Mouse (Mus musculus): ENCODE data around the gene Fasl. TPM values are rescaled to one million over a fixed set of nuclear protein-coding genes. Genes with fewer than 3 reads are reported as not detected.

The Fasl gene
- polyA plus RNA-seq, 1 experiment from 2014 or later: 0.38 TPM

DNA sequence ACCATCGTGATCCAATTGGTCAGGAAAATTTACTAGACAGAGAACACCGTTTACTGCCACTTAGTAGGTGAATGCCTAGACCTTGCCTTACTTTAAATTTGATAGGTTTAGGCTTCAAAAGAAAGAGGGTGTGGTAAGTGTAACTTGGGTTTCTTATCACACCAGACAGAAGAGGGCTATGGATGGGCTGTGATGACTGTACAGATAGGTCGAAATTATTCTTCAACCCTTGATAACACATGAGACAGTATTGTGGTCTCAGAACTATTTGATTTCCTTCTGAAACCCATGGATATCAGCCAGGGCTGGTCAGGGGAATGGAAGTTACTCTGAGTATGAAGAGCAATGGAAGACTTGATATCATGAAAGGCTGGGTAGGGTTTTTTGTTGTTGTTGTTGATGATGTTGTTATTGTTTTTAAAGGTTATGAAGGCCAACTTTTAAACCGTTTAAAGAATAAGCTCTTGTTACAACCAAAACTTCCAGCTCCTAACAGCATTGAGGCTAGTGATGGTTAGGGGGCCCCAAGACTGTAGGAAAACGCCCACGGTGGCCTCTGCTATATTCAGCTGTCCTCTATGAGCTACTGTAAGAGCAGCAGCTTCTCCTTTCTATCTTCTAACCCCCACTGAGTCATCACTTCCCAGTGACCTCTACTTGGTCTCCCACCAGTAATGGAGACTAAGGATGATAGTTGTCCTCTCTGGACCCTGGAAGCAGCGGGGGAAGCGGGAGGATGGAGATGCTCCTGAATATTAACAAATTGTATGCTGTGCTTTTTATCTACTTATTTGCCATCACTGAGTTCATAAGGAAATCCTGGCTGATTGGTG, 3.8 kb upstream of the Fasl start:
- H3K27me3 ChIP-seq: no peaks in the 10 kb centered on the region
- no peak overlapping the region for H3K9ac ChIP-seq
- H3K36me3 ChIP-seq: no peaks in the 10 kb centered on the region
- no peak overlapping the region for H3K27ac ChIP-seq (replicated peaks)
- no peak for ATAC-seq (ENCODE audit: low read depth)
- no peak overlapping the region for H3K4me3 ChIP-seq
- no peaks in the 10 kb centered on the region for H3K9me3 ChIP-seq
- H3K4me2 ChIP-seq: no peak overlapping the region
- WGBS: 91% methylated on average over 8 of the region's 8 CpGs
- no peaks in the 10 kb centered on the region for H3K4me1 ChIP-seq (replicated peaks)

DNA sequence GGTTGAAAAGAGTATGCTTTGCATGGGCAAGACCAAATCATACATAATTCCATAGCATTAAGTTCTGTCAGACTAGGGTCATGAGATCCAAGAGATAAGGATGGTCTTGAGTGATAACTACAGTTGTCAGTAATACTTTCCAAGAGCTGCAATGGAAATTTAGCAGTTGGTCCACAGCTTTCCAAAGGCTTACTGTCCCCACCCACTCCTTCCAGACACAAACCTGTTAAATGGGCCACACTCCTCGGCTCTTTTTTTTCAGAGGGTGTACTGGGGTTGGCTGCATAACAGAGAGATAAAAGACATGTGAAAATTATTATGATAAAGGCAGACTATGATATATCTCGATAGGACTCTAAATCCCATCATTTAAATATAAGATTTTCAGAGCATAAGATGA, 5.6 kb downstream of the Fasl start:
- whole genome bisulfite sequencing: 82% methylated on average over 2 of the region's 2 CpGs
- Histone ChIP-seq H3K36me3 (no peaks in the 10 kb centered on the region), H3K9me3 (no peaks in the 10 kb centered on the region), H3K4me1 (replicated peaks) (no peaks in the 10 kb centered on the region), H3K4me2 (no peak overlapping the region), H3K27ac (replicated peaks) (no peak overlapping the region), H3K27me3 (no peaks in the 10 kb centered on the region), H3K4me3 (no peak overlapping the region), H3K9ac (no peak overlapping the region)
- no peak for ATAC-seq (ENCODE audit: low read depth)

DNA sequence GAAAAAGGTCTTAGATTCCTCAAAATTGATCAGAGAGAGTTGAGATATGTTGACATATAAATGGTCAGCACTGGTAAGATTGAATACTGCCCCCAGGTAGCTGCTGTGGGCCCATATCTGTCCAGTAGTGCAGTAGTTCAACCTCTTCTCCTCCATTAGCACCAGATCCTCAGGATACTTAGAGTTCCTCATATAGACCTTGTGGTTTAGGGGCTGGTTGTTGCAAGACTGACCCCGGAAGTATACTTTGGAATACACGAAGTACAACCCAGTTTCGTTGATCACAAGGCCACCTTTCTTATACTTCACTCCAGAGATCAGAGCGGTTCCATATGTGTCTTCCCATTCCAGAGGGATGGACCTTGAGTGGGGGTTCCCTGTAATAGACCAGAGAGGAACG, 6.7 kb downstream of the Fasl start:
- no peak for ATAC-seq (ENCODE audit: low read depth)
- Histone ChIP-seq H3K36me3 (no peaks in the 10 kb centered on the region), H3K9ac (no peak overlapping the region), H3K27ac (replicated peaks) (no peak overlapping the region), H3K9me3 (no peaks in the 10 kb centered on the region), H3K27me3 (no peaks in the 10 kb centered on the region), H3K4me2 (no peak overlapping the region), H3K4me3 (no peak overlapping the region), H3K4me1 (replicated peaks) (no peaks in the 10 kb centered on the region)
- WGBS: 88% methylated on average over 5 of the region's 5 CpGs

DNA sequence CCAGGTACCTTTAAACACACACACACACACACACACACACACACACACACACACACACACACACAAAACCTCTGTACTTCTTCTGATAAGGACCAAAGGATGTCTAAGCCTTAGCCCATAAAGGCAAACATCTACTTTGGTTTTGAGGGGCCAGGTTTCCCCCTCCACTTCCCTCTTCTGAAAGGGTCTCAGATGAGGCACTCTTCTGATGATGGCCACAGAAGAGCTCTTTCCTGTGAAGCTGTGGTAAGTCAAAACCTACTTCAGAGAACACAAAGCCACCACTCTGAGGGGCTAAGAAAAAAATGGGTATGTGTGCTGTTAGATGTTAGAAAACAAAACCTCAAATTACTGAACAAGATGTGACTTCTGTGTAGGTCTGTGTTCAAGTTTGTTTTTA, 9.2 kb downstream of the Fasl start:
- Histone ChIP-seq H3K36me3 (no peaks in the 10 kb centered on the region), H3K27me3 (no peaks in the 10 kb centered on the region), H3K27ac (replicated peaks) (no peak overlapping the region), H3K9me3 (no peaks in the 10 kb centered on the region), H3K4me2 (no peak overlapping the region), H3K9ac (no peak overlapping the region), H3K4me3 (no peak overlapping the region), H3K4me1 (replicated peaks) (no peaks in the 10 kb centered on the region)
- ATAC-seq (ENCODE audit: low read depth): no peak

DNA sequence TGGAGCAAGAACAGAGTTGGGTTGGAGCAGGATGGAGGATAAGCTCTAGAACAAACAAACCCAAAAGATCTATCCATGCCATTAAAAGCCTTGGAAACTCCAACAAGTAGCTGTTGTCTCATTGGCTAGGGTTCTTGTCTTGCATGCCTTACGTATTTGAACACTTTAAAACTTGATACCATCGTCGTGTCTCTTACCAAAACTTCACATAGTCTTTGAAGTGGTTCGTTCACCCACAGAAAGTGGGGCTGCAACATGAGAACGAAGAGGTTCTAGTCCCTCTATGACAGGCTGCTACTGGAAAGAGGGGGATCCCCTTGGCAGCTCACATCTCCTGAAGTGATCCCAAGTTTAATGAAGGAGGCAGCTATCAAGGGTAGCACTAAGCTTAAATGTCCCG, 13.1 kb downstream of the Fasl start:
- Histone ChIP-seq H3K4me1 (replicated peaks) (no peaks in the 10 kb centered on the region), H3K27ac (replicated peaks) (no peak overlapping the region), H3K27me3 (no peaks in the 10 kb centered on the region), H3K36me3 (no peaks in the 10 kb centered on the region), H3K9me3 (no peaks in the 10 kb centered on the region), H3K4me3 (no peak overlapping the region), H3K4me2 (no peak overlapping the region), H3K9ac (no peak overlapping the region)
- no peak for ATAC-seq (ENCODE audit: low read depth)
- 88% methylated on average over 6 of the region's 6 CpGs for WGBS

DNA sequence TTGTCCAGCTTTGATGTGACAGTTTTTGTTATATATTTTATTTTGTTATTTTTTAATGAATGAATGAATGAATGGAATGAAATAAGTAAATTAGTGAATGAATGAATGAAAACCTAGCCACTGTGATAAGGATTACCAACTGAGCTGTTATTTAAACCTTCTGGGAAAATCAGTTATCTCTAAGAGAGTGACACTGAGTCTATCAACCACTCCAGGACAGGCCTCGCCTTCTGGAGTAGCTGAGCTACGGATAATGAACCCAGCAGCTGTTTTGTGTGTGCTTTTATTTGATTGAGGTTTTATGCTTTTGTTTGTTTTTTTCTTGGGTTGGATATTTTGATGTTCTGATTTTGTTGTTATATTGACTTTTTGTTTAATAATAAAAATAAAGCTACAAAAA, 17.0 kb downstream of the Fasl start:
- H3K27ac ChIP-seq (replicated peaks): no peak overlapping the region
- WGBS: 89% methylated on average over 2 of the region's 2 CpGs
- no peaks in the 10 kb centered on the region for H3K36me3 ChIP-seq
- ATAC-seq (ENCODE audit: low read depth): no peak
- H3K4me1 ChIP-seq (replicated peaks): no peaks in the 10 kb centered on the region
- no peaks in the 10 kb centered on the region for H3K9me3 ChIP-seq
- H3K9ac ChIP-seq: no peak overlapping the region
- no peak overlapping the region for H3K4me2 ChIP-seq
- no peak overlapping the region for H3K4me3 ChIP-seq
- no peaks in the 10 kb centered on the region for H3K27me3 ChIP-seq

DNA sequence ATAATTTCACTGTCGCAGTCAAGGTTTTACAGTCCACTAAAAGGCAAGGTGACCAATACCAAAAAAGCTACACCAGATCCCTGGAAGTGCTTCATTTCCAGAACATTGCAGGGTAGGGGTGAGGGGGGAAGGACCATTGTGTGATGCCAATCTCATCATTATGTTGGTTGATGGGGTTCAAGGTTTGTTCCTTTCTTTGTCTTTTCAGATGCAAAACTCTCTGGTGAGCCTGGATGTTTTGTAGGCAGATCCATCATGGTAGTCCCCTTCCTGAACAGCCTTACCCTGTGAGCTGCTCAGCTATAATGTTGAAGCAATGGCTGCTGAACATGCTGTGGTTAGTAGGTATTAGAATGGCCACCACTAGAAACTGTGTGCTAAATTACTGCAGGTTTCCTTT, 19.0 kb downstream of the Fasl start:
- no peak overlapping the region for H3K4me2 ChIP-seq
- H3K36me3 ChIP-seq: no peaks in the 10 kb centered on the region
- H3K4me1 ChIP-seq (replicated peaks): no peaks in the 10 kb centered on the region
- H3K27me3 ChIP-seq: no peaks in the 10 kb centered on the region
- no peak overlapping the region for H3K4me3 ChIP-seq
- H3K9me3 ChIP-seq: no peaks in the 10 kb centered on the region
- ATAC-seq (ENCODE audit: low read depth): no peak
- 88% methylated on average over 1 of the region's 1 CpGs for WGBS
- no peak overlapping the region for H3K27ac ChIP-seq (replicated peaks)
- H3K9ac ChIP-seq: no peak overlapping the region

DNA sequence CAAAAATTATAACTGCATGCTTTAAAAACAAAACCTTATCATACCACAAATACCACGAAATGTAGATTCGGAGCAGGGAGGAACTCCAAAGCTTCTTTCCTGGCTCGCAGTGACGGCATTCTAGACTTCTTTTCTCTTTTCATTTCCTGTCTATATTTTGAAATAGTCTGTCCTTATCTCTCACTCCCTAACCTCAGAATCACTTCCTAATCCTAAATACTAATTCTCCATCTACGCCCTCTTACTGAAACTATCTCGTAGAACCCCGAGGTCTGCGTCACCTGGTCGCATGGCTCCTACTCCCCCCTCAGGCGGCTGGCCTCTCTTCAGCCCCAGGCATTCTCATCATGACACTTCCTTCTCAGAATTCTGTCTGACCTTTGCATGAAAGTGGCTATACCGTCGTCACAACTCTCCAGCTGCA, 21.2 kb downstream of the Fasl start:
- Histone ChIP-seq H3K36me3 (no peaks in the 10 kb centered on the region), H3K4me2 (no peak overlapping the region), H3K27ac (replicated peaks) (no peak overlapping the region), H3K9me3 (no peaks in the 10 kb centered on the region), H3K4me3 (no peak overlapping the region), H3K9ac (no peak overlapping the region), H3K4me1 (replicated peaks) (no peaks in the 10 kb centered on the region), H3K27me3 (no peaks in the 10 kb centered on the region)
- ATAC-seq (ENCODE audit: low read depth): no peak
- WGBS: 75% methylated on average over 12 of the region's 12 CpGs

DNA sequence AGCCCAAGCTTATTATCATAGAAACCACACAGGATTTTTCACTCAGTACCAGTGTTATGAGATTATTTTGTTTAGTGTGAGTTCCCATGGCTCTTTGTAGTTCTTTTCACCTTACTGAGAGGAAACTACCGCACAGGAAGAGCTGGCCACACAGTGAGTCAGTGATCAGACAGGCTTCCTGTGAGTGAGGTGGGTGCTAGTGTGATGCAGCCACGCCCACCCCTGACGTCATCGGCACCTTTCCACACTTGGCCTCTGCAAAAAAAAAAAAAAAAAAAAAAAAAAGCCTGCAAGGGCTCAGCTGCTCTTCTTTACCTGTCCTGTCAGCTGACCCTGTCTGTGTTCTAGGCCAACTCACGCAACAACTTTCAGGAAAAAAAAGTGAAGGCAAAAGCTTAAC, 21.6 kb downstream of the Fasl start:
- H3K27ac ChIP-seq (replicated peaks): no peak overlapping the region
- no peak overlapping the region for H3K4me2 ChIP-seq
- H3K9ac ChIP-seq: no peak overlapping the region
- H3K36me3 ChIP-seq: no peaks in the 10 kb centered on the region
- WGBS: 55% methylated on average over 5 of the region's 5 CpGs
- no peaks in the 10 kb centered on the region for H3K4me1 ChIP-seq (replicated peaks)
- no peak for ATAC-seq (ENCODE audit: low read depth)
- no peaks in the 10 kb centered on the region for H3K27me3 ChIP-seq
- no peaks in the 10 kb centered on the region for H3K9me3 ChIP-seq
- H3K4me3 ChIP-seq: no peak overlapping the region

DNA sequence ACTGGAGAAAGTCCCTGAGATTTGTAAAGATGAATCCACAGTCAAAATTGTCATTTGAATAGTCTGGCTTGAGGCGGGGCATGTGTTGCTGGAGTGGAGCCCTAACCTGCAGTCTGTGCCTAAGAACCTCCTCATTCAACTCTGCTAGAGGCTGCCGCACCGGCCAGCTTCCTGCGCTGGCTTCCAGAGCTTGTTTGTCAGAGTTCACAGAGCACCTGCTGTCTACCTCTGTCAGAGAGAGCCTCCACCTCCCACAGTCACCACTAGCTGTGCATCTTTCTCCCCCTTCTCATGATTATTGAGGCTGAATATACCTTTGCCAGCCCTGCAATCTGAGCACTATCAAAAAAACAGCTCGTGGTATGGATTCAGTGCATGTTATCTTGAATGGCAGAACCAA, 22.4 kb downstream of the Fasl start:
- no peak for ATAC-seq (ENCODE audit: low read depth)
- Histone ChIP-seq H3K9ac (no peak overlapping the region), H3K4me3 (no peak overlapping the region), H3K9me3 (no peaks in the 10 kb centered on the region), H3K27ac (replicated peaks) (no peak overlapping the region), H3K4me1 (replicated peaks) (no peaks in the 10 kb centered on the region), H3K4me2 (no peak overlapping the region), H3K27me3 (no peaks in the 10 kb centered on the region), H3K36me3 (no peaks in the 10 kb centered on the region)
- WGBS: 57% methylated on average over 5 of the region's 5 CpGs

DNA sequence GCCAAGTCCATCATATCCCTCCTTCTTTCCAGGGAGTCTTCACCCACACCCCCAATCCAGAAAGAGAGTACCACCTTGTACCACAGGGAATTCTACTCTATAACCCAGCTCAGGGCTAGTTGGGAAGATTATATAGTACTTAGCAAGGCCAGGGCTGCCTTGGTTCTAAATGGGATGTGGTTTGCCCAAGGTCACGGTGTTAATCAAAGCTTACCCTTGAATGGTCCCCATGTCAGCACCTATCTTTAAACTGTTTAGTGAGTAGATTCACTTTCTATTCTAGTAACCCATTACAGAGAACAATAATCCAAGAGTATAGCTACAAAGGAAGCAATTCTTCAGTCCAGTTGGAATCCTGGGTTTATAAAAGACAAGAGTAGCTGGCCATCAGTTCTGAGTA, 23.3 kb downstream of the Fasl start:
- no peak overlapping the region for H3K4me2 ChIP-seq
- no peaks in the 10 kb centered on the region for H3K36me3 ChIP-seq
- no peak for ATAC-seq (ENCODE audit: low read depth)
- H3K4me1 ChIP-seq (replicated peaks): no peaks in the 10 kb centered on the region
- H3K9ac ChIP-seq: no peak overlapping the region
- no peaks in the 10 kb centered on the region for H3K9me3 ChIP-seq
- H3K27ac ChIP-seq (replicated peaks): no peak overlapping the region
- H3K4me3 ChIP-seq: no peak overlapping the region
- 90% methylated on average over 1 of the region's 1 CpGs for WGBS
- H3K27me3 ChIP-seq: no peaks in the 10 kb centered on the region

DNA sequence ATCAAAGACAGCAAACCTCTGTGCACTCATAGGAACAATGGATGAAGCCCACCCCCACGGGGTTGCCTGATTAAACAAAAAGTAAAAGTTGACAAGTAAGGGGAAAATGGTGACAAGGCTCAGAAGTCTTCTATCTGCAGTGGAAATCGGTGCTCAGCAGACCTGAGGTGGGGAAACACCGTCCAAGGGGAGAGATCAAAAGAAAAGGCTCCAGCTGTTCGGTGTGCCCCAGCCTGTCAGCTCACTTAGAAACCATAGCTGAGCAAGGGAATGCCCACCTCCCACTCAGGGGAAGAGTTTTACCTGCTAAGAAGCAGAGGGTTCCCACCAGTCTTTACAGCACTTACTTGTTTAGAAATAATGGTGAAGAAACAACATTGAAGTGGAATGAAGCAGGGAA, 26.7 kb downstream of the Fasl start:
- H3K4me1 ChIP-seq (replicated peaks): no peaks in the 10 kb centered on the region
- no peak overlapping the region for H3K27ac ChIP-seq (replicated peaks)
- no peak overlapping the region for H3K4me2 ChIP-seq
- no peak overlapping the region for H3K9ac ChIP-seq
- no peaks in the 10 kb centered on the region for H3K27me3 ChIP-seq
- H3K9me3 ChIP-seq: no peaks in the 10 kb centered on the region
- 50% methylated on average over 4 of the region's 4 CpGs for WGBS
- no peak for ATAC-seq (ENCODE audit: low read depth)
- H3K36me3 ChIP-seq: no peaks in the 10 kb centered on the region
- H3K4me3 ChIP-seq: no peak overlapping the region

DNA sequence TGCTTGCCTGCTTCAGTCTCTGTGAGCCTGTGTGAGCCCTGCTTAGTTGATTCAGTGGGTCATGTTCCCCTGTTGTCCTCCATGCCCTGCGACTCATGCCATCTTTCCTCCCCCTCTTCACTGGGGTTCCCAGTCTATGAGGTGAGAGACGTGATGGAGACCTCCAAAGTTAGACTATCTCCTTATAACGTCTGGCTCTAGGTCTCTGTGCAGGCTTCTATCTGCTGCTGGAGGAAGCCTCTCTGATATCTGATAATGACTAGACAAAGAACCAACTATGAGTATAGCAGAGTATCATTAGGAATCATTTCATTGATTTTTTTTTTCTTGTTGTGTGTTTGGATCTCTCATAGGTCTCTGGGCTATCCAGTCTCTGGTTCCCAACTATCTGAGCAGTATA, 31.7 kb downstream of the Fasl start:
- H3K27ac ChIP-seq (replicated peaks): no peak overlapping the region
- ATAC-seq (ENCODE audit: low read depth): no peak
- WGBS: 92% methylated on average over 3 of the region's 3 CpGs
- H3K9ac ChIP-seq: no peak overlapping the region
- H3K27me3 ChIP-seq: no peaks in the 10 kb centered on the region
- H3K4me2 ChIP-seq: no peak overlapping the region
- H3K4me3 ChIP-seq: no peak overlapping the region
- no peaks in the 10 kb centered on the region for H3K9me3 ChIP-seq
- H3K4me1 ChIP-seq (replicated peaks): no peaks in the 10 kb centered on the region
- no peaks in the 10 kb centered on the region for H3K36me3 ChIP-seq
